Mouse (Mus musculus) liver, embryonic 16.5 days (tissue): ENCODE data around the gene Dock1. TPM values are rescaled to one million over a fixed set of nuclear protein-coding genes. Genes with fewer than 3 reads are reported as not detected.

Source experiments
- ATAC-seq: fragments of 200-750 bp; cut with Nextera tagmentation; 2 replicates; pipeline ENCODE4 v1.8.0; 2017; ENCODE audit warnings: low read depth, mild to moderate bottlenecking, moderate number of reproducible peaks, moderate library complexity
- H3K27ac ChIP-seq: fragments of 300-500 bp; sonication (generic); 2 replicates; pipeline ENCODE4 v1.5.1; 2014; ENCODE audit warnings: mild to moderate bottlenecking, low read length
- H3K27me3 ChIP-seq: fragments of 300-500 bp; sonication (generic); 2 replicates; pipeline ENCODE4 v1.6.1; 2014; ENCODE audit warnings: low read depth, low read length, mixed read lengths; ENCODE audit not compliant: control insufficient read depth, insufficient read depth
- H3K36me3 ChIP-seq: fragments of 300-500 bp; sonication (generic); 2 replicates; pipeline ENCODE4 v1.6.1; 2014; ENCODE audit warnings: mild to moderate bottlenecking; ENCODE audit not compliant: control insufficient read depth, insufficient read depth
- H3K4me1 ChIP-seq: fragments of 300-500 bp; sonication (generic); 2 replicates; pipeline ENCODE4 v1.6.1; 2014; ENCODE audit warnings: low read depth, low read length, mixed read lengths; ENCODE audit not compliant: control insufficient read depth
- H3K4me2 ChIP-seq: fragments of 300-500 bp; sonication (generic); 2 replicates; pipeline ENCODE4 v1.6.1; 2014; ENCODE audit warnings: low read depth, low read length, mixed read lengths
- H3K4me3 ChIP-seq: fragments of 300-500 bp; sonication (generic); 2 replicates; pipeline ENCODE4 v1.5.1; 2014; ENCODE audit warnings: low read depth, mild to moderate bottlenecking, low read length
- H3K9ac ChIP-seq: fragments of 300-500 bp; sonication (generic); 2 replicates; pipeline ENCODE4 v1.6.1; 2014; ENCODE audit warnings: low read depth, low read length
- H3K9me3 ChIP-seq: fragments of 300-500 bp; sonication (generic); replicated peaks from 2 replicates; pipeline ENCODE4 v1.6.1; 2016; ENCODE audit warnings: low read length; ENCODE audit not compliant: control insufficient read depth
- WGBS: fragments of 180-500 bp; shearing (Covaris S2); extraction: QIAGEN DNeasy Blood & Tissue Kit; methylation state at CpG from one replicate; pipeline ENCODE4 v1.1.7; 2014; ENCODE audit not compliant: insufficient replicate concordance; 5-methylcytosine and 5-hydroxymethylcytosine counted together
- polyA plus RNA-seq: library from polyadenylated mRNA; unstranded; fragments of >200 nt; fragmentation: Nextera tagmentation; extraction: Ambion mirVana; gene quantifications from 2 replicates; pipeline ENCODE4 v1.2.1, GENCODE M21; 2015

Dock1 gene
- polyA plus RNA-seq, 1 experiment from 2014 or later, result 3.9 TPM

- no peak for ATAC-seq
- no peaks in the 10 kb centered on the region for H3K27me3 ChIP-seq
- no peak overlapping the region for H3K4me3 ChIP-seq
- no peak overlapping the region for H3K27ac ChIP-seq
- no peaks in the 10 kb centered on the region for H3K9me3 ChIP-seq
- no peak overlapping the region for H3K4me2 ChIP-seq
- no peaks in the 10 kb centered on the region for H3K4me1 ChIP-seq
- 64% methylated on average over 2 of the region's 2 CpGs for WGBS
- no peaks in the 10 kb centered on the region for H3K36me3 ChIP-seq
- H3K9ac ChIP-seq, result no peak overlapping the region
These were observed 291.2 kb downstream of the Dock1 start for GRCm38 (mm10) chr7:134961608-134962007.

GRCm38 (mm10) chr7:134990244-134990643, 319.8 kb downstream of the Dock1 start:
- H3K27ac ChIP-seq, result no peak overlapping the region
- no peaks in the 10 kb centered on the region for H3K36me3 ChIP-seq
- H3K9ac ChIP-seq, result no peak overlapping the region
- no peak overlapping the region for H3K4me3 ChIP-seq
- H3K9me3 ChIP-seq, result no peaks in the 10 kb centered on the region
- 61% methylated on average over 3 of the region's 3 CpGs for WGBS
- ATAC-seq, result no peak
- no peaks in the 10 kb centered on the region for H3K4me1 ChIP-seq
- no peaks in the 10 kb centered on the region for H3K27me3 ChIP-seq
- no peak overlapping the region for H3K4me2 ChIP-seq

- Histone ChIP-seq H3K9ac (no peak overlapping the region), H3K27me3 (no peaks in the 10 kb centered on the region), H3K36me3 (no peaks in the 10 kb centered on the region), H3K4me1 (no peaks in the 10 kb centered on the region), H3K4me2 (no peak overlapping the region), H3K27ac (no peak overlapping the region), H3K4me3 (no peak overlapping the region), H3K9me3 (no peaks in the 10 kb centered on the region)
- WGBS, result 55% methylated on average over 2 of the region's 2 CpGs
- ATAC-seq, result no peak
These were observed 320.5 kb downstream of the Dock1 start for GRCm38 (mm10) chr7:134990911-134991310.

- Histone ChIP-seq H3K27me3 (no peaks in the 10 kb centered on the region), H3K9ac (no peak overlapping the region), H3K4me1 (no peaks in the 10 kb centered on the region), H3K27ac (no peak overlapping the region), H3K36me3 (no peaks in the 10 kb centered on the region), H3K9me3 (no peaks in the 10 kb centered on the region), H3K4me2 (no peak overlapping the region), H3K4me3 (no peak overlapping the region)
- ATAC-seq, result no peak
- WGBS, result 66% methylated on average over 5 of the region's 5 CpGs
These were observed 324.5 kb downstream of the Dock1 start for GRCm38 (mm10) chr7:134994983-134995382.

GRCm38 (mm10) chr7:135002216-135002615, 331.8 kb downstream of the Dock1 start:
- WGBS, result 52% methylated on average over 1 of the region's 1 CpGs
- Histone ChIP-seq H3K4me2 (no peak overlapping the region), H3K27me3 (no peaks in the 10 kb centered on the region), H3K36me3 (no peaks in the 10 kb centered on the region), H3K4me3 (no peak overlapping the region), H3K4me1 (no peaks in the 10 kb centered on the region), H3K9me3 (no peaks in the 10 kb centered on the region), H3K9ac (no peak overlapping the region), H3K27ac (no peak overlapping the region)
- no peak for ATAC-seq

- no peak overlapping the region for H3K27ac ChIP-seq
- H3K4me1 ChIP-seq, result no peaks in the 10 kb centered on the region
- no peaks in the 10 kb centered on the region for H3K9me3 ChIP-seq
- no peak overlapping the region for H3K4me3 ChIP-seq
- H3K27me3 ChIP-seq, result no peaks in the 10 kb centered on the region
- no peaks in the 10 kb centered on the region for H3K36me3 ChIP-seq
- no peak overlapping the region for H3K4me2 ChIP-seq
- WGBS, result 66% methylated on average over 9 of the region's 9 CpGs
- no peak for ATAC-seq
- H3K9ac ChIP-seq, result no peak overlapping the region
These were observed 332.4 kb downstream of the Dock1 start for GRCm38 (mm10) chr7:135002891-135003290.

- Histone ChIP-seq H3K9ac (no peak overlapping the region), H3K9me3 (no peaks in the 10 kb centered on the region), H3K4me2 (no peak overlapping the region), H3K27ac (no peak overlapping the region), H3K27me3 (no peaks in the 10 kb centered on the region), H3K4me1 (no peaks in the 10 kb centered on the region), H3K36me3 (no peaks in the 10 kb centered on the region), H3K4me3 (no peak overlapping the region)
- no peak for ATAC-seq
- 52% methylated on average over 7 of the region's 7 CpGs for WGBS
These were observed 335.6 kb downstream of the Dock1 start for GRCm38 (mm10) chr7:135005964-135006560.

GRCm38 (mm10) chr7:135008021-135008420, 337.6 kb downstream of the Dock1 start:
- Histone ChIP-seq H3K36me3 (no peaks in the 10 kb centered on the region), H3K9me3 (no peaks in the 10 kb centered on the region), H3K4me1 (no peaks in the 10 kb centered on the region), H3K4me3 (no peak overlapping the region), H3K27me3 (no peaks in the 10 kb centered on the region), H3K27ac (no peak overlapping the region), H3K9ac (no peak overlapping the region), H3K4me2 (no peak overlapping the region)
- 28% methylated on average over 2 of the region's 2 CpGs for WGBS
- no peak for ATAC-seq

- H3K36me3 ChIP-seq, result no peaks in the 10 kb centered on the region
- no peak overlapping the region for H3K4me3 ChIP-seq
- no peaks in the 10 kb centered on the region for H3K4me1 ChIP-seq
- H3K9ac ChIP-seq, result no peak overlapping the region
- H3K4me2 ChIP-seq, result no peak overlapping the region
- WGBS, result 58% methylated on average over 2 of the region's 2 CpGs
- H3K27ac ChIP-seq, result no peak overlapping the region
- no peaks in the 10 kb centered on the region for H3K9me3 ChIP-seq
- H3K27me3 ChIP-seq, result no peaks in the 10 kb centered on the region
- ATAC-seq, result no peak
These were observed 340.5 kb downstream of the Dock1 start for GRCm38 (mm10) chr7:135010997-135011396.
